Mouse (Mus musculus) gastrocnemius, adult 18-20 months (tissue): ENCODE results near the gene Phactr4. TPM values are rescaled to one million over a fixed set of nuclear protein-coding genes. Genes with fewer than 3 reads are reported as not detected.
A peak's percentile ranks its signal among the peaks of the same experiment; 100 is the strongest.

Experiments
- DNase-seq: peaks from one replicate; pipeline ENCODE4 v3.0.0; 2021; ENCODE audit warnings: low spot score
- microRNA-seq: library from miRNA; unstranded; fragments of <30 nt; microRNA quantifications from one replicate; pipeline ENCODE4 v1.2.0, GENCODE M21; 2021
- total RNA-seq, 2 experiments: library from RNA; stranded (reverse); gene quantifications; 2 replicates each; pipeline ENCODE4 v1.2.3; 2021

The Phactr4 gene
- total RNA-seq, 2 experiments from 2014 or later, result 12.8 to 13.7 TPM

- DNase-seq, result no peak
Observed at GRCm38 (mm10) chr4:132341451-132341850, 80.8 kb downstream of the Phactr4 start.

- DNase-seq, result peak; percentile 34
Observed at GRCm38 (mm10) chr4:132338943-132339342, 83.3 kb downstream of the Phactr4 start.

DNA sequence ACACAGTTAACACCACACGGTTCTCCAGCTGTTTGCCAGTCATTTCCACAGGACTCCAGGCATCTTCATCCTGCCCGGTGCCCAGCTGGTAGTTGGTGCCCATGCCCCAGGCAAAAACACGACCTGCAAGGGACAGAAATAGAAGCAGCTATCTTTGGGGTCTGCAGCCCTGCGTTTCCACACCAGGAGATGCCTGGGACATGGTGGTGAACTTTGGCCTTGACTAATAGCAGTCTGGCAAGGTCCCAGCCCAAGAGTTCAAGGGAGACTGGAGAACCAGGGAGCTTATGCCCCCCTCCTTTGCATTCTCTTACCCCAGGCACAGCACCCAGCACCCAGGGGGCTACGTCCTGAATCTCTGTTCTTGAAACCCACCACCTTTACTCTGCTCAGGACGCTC lies 89.4 kb downstream of the Phactr4 start:
- DNase-seq, result no peak

GRCm38 (mm10) chr4:132331960-132332359 lies 90.3 kb downstream of the Phactr4 start:
- no peak for DNase-seq

- DNase-seq, result no peak
Observed at GRCm38 (mm10) chr4:132329835-132330354, 92.4 kb downstream of the Phactr4 start.

DNA sequence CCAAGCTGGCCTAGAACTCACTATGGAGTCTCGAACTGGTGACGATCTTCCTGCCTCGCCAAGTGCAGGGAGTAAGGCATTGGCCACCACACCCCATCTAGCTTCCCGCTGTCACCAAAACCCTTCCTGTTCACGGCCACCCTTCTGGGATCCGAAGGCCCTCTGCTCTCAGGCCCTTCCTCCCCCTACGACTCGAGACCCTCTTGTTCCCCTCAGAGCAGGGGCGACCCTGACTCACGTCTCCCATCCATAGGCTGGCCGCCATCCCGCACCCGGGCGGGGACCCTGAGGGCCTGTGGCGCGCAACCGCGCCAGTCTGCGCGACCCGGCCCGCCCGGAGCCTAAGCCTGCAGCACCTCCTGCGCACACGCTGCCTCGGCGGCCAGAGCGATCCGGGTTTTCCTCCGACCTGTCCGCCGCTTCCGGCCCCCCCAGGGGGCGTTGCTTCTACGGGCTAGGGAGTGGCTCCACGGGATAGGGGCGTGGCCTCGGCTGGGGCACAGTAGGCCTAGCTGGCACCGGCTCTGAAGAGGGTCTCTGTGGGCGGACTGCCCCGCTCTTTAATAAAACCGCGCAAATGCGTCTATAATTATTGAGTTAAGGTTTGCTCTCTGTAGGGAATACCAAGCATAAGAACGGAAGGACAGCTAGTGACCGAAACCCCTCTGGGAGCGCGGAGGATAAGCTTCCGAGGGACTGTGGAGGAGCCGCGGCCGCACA lies 93.0 kb downstream of the Phactr4 start, which contains the start of gene Trnau1ap:
Gene Trnau1ap, minus strand, starts transcription at position 424 of the 720 bp plus-strand sequence.
- peak; percentile 90 for DNase-seq

GRCm38 (mm10) chr4:132328391-132328982 lies 93.8 kb downstream of the Phactr4 start:
- no peak for DNase-seq

GRCm38 (mm10) chr4:132326481-132326880 lies 95.8 kb downstream of the Phactr4 start:
- no peak for DNase-seq

- no peak for DNase-seq
Observed at GRCm38 (mm10) chr4:132315711-132316110, 106.6 kb downstream of the Phactr4 start.

DNA sequence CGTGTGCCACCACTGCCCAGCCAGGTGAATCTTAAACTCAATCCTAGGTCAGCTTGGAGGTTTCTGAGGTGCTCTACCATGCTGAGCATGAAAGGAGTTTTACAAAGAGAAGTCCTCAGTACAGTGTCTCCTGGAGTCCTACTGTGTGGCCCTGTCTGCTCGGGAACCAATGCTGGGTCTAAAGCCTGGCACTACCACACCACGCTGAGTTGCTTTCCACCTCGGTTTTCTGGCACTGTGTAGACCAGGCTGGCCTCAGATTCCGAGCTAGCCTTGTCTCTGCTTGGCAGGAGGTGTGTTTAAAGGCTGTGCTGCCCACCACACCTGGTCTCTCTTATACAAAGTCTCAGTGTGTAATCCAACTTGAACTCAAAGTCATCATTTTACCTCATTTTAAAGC lies 109.7 kb downstream of the Phactr4 start:
- DNase-seq, result no peak

- DNase-seq, result no peak
Observed at GRCm38 (mm10) chr4:132311801-132312200, 110.5 kb downstream of the Phactr4 start.

DNA sequence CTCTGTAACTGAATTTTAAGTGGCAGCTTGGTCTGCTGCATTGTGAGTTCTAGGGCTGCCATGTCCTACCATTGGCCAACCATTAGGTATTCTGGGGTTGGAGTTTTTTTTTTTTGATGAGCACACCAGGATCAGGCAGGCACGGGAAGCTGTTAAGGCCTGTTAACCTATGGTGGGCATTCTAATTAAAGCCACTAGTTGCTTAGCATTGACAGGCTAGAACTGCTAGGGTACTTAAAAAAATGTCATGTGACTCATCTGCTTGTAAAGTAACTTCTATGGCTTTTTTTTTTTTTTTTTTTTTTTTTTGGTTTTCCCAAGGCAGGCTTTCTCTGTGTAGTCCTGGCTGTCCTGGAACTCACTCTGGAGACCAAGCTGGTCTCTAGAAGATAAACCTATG lies 111.1 kb downstream of the Phactr4 start:
- no peak for DNase-seq

GRCm38 (mm10) chr4:132309849-132310472 lies 112.3 kb downstream of the Phactr4 start:
- peak; percentile 62 for DNase-seq

DNA sequence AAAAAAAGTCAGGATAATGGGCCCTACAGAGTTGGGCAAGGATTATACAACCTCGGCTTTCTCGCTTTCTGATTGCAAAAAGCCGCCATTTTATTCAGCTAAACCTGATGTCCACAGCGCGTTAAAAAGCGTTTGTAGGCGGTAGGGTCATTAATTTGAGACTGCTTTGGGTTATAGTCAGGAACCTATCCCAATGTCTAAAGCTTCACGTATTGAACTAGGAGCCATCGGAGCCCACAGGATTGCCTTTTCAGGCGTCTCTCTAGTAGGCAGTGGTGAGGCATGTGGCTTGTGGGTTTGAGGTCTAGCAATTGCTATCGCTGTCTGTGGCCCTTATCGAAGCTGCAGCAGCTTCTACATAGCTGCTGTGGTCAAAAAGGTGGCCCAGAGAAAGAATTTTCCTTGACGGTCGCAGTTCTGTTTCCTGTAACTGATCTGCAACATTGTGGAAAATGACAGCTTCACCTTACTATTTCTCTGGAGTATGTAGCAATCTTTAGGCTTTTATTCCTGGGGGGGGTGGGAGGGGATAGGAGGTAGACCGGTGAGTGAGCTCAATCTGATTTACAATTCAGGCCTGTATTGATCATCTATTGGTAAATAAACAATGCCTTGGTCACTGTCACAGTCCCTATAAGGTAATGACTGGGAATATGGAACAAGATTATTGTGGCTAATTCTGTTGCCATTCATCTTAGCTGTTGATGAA lies 113.0 kb downstream of the Phactr4 start:
- DNase-seq, result no peak

DNA sequence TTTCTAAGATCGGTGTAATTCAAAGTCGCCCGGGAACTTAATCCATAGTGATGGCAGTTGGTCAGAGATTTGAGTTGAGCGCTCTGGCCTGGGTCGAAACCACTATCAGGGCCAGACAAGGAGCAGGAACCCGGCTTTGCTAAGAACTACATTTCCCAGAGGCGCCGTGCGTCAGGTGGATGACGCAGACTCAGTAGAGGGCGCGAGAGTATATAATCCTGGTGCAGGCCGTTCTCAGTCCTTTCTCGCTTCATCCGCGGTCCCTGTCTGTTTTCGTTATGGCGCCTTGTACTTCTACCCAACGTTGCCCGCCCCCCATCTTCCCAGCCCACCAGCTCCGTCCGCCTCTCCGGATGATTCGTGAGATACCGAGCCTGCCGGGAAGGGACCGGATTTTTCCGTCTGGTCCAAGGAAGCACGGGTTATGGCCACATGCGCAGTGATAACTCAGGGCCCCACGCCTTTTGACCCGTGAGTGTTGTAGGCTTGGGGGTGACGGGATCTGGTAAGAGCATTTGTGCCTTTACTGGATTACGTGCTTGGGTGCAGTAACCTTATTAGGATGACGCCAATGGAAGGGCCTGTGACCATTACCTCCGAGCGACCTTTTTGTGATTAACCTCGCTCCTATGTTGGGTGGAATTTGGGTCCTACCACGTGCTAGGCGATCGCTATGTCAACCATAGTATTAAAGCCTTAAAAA lies 113.7 kb downstream of the Phactr4 start:
- DNase-seq, result peak; percentile 93

DNA sequence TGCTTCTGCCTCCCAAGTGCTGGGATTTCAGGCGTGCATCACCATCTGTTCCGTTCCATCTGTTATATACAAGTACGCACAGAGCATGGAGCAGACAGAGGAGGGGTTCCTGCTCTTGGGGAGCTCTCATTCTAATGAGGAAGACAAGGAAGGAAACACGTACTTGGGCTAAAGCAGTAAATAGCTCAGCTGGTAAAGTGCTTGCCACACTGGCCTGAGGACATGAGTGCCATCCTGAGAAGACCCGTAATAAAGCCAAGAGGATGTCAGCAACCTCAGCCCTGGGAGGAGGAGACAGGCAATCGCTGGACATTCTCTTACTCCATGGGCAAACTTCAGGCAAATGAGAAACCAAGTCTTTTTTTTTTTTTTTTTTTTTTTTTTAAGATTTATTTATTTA lies 116.3 kb downstream of the Phactr4 start:
- DNase-seq, result no peak

Small RNA genes lying within 50 kb of the gene (microRNA-seq; reads per million reads assigned to microRNA genes)
- not detected for gene Gm25707

Other genes starting within 250 kb of the Phactr4 start
- gene Ythdf2, start 210.2 kb downstream of the Phactr4 start, total RNA-seq, result 10 to 100 TPM; 29.7 to 29.8 TPM
- 1 to 10 TPM; 6.7 to 8.0 TPM for gene Gmeb1, start 160.9 kb downstream of the Phactr4 start, total RNA-seq
- gene Taf12, start 148.1 kb downstream of the Phactr4 start, total RNA-seq, result 10 to 100 TPM; 34.4 to 37.3 TPM
- under 1 TPM in 1 of 2 experiments, not detected in 1; 0.31 TPM for gene Rab42, start 119.1 kb downstream of the Phactr4 start, total RNA-seq
- 10 to 100 TPM in 1 of 2 experiments, 1 to 10 TPM in 1; 9.9 to 11.4 TPM for gene Trnau1ap, start 93.0 kb downstream of the Phactr4 start, total RNA-seq
- gene Rcc1, start 68.9 kb downstream of the Phactr4 start, total RNA-seq, result 1 to 10 TPM; 5.6 to 7.7 TPM
- gene Med18, start 41.4 kb upstream of the Phactr4 start, total RNA-seq, result 1 to 10 TPM; 2.6 TPM
- gene Sesn2, start 88.0 kb upstream of the Phactr4 start, total RNA-seq, result 1 to 10 TPM; 2.1 to 2.5 TPM
- 10 to 100 TPM; 55.5 to 59.0 TPM for gene Atpif1, start 111.2 kb upstream of the Phactr4 start, total RNA-seq
- 10 to 100 TPM; 53.7 to 63.2 TPM for gene Dnajc8, start 113.1 kb upstream of the Phactr4 start, total RNA-seq
- gene Ptafr, start 141.6 kb upstream of the Phactr4 start, total RNA-seq, result 1 to 10 TPM in 1 of 2 experiments, under 1 TPM in 1; 0.39 to 1.1 TPM
- gene Eya3, start 216.5 kb upstream of the Phactr4 start, total RNA-seq, result 10 to 100 TPM; 11.7 to 13.4 TPM